Mouse (Mus musculus) MEL (cell line): ENCODE measurements around the gene Cul7. TPM values are rescaled to one million over a fixed set of nuclear protein-coding genes. Genes with fewer than 3 reads are reported as not detected.

ENCODE experiments used
- CHD1 ChIP-seq: IDR thresholded peaks from 2 replicates; pipeline ENCODE4 v1.6.1; 2012; ENCODE audit warnings: low read depth, mild to moderate bottlenecking, inconsistent platforms, low read length, improper control_type of control experiment
- CTCF ChIP-seq, 3 experiments: IDR thresholded peaks in 2 of 3; conservative IDR thresholded peaks in 1 of 3; 2 replicates each; pipeline ENCODE4 v1.5.1; 2011 to 2012; ENCODE audit warnings: low read length in 3 of 3, low read depth in 2 of 3, mild to moderate bottlenecking in 2 of 3, improper control_type of control experiment in 1 of 3, inconsistent platforms in 1 of 3, mixed read lengths in 1 of 3, moderate library complexity in 1 of 3; ENCODE audit not compliant: control insufficient read depth in 1 of 3, insufficient read depth in 1 of 3, poor library complexity in 1 of 3, severe bottlenecking in 1 of 3
- EP300 ChIP-seq, 2 experiments: IDR thresholded peaks; 2 replicates each; pipeline ENCODE4 v1.6.1; 2011; ENCODE audit warnings: improper control_type of control experiment in 2 of 2, low read length in 2 of 2, low read depth in 1 of 2, mild to moderate bottlenecking in 1 of 2
- ETS1 ChIP-seq: IDR thresholded peaks from 2 replicates; pipeline ENCODE4 v1.6.1; 2012; ENCODE audit warnings: low read depth, mild to moderate bottlenecking, inconsistent platforms, low read length, improper control_type of control experiment, moderate library complexity
- GATA1 ChIP-seq: IDR thresholded peaks from 2 replicates; pipeline ENCODE4 v1.6.1; 2011; ENCODE audit warnings: low read depth, low read length, improper control_type of control experiment
- HCFC1 ChIP-seq: IDR thresholded peaks from 2 replicates; pipeline ENCODE4 v1.6.1; 2012; ENCODE audit warnings: low read depth, mild to moderate bottlenecking, inconsistent platforms, low read length, improper control_type of control experiment, moderate library complexity
- KAT2A ChIP-seq: conservative IDR thresholded peaks from 2 replicates; pipeline ENCODE4 v1.6.1; 2012; ENCODE audit warnings: low read depth, low read length, improper control_type of control experiment, inconsistent platforms
- MAX ChIP-seq: IDR thresholded peaks from 2 replicates; pipeline ENCODE4 v1.6.1; 2011; ENCODE audit warnings: low read length, improper control_type of control experiment
- MEF2A ChIP-seq: IDR thresholded peaks from 2 replicates; pipeline ENCODE4 v1.6.1; 2014; ENCODE audit warnings: low read depth, mild to moderate bottlenecking, inconsistent platforms, low read length, improper control_type of control experiment; ENCODE audit not compliant: poor library complexity, insufficient replicate concordance, severe bottlenecking; ENCODE audit errors: extremely low read depth
- MXI1 ChIP-seq: IDR thresholded peaks from 2 replicates; pipeline ENCODE4 v1.6.1; 2011; ENCODE audit warnings: mild to moderate bottlenecking, low read depth, low read length, improper control_type of control experiment
- MYB ChIP-seq: IDR thresholded peaks from 2 replicates; pipeline ENCODE4 v1.6.1; 2011; ENCODE audit warnings: mild to moderate bottlenecking, low read depth, low read length, improper control_type of control experiment
- MYC ChIP-seq: IDR thresholded peaks from 2 replicates; pipeline ENCODE4 v1.6.1; 2011; ENCODE audit warnings: low read depth, mild to moderate bottlenecking, low read length, improper control_type of control experiment, moderate library complexity
- POLR2A ChIP-seq, 2 experiments: IDR thresholded peaks; 2 replicates each; pipeline ENCODE4 v1.6.1; 2011 to 2012; ENCODE audit warnings: low read length in 2 of 2, mild to moderate bottlenecking in 2 of 2, control low read depth in 1 of 2, improper control_type of control experiment in 1 of 2, low read depth in 1 of 2, moderate library complexity in 1 of 2; ENCODE audit not compliant: control insufficient read depth in 1 of 2, insufficient read depth in 1 of 2, poor library complexity in 1 of 2
- POLR2AphosphoS5 ChIP-seq: IDR thresholded peaks from 2 replicates; pipeline ENCODE4 v1.6.1; 2012; ENCODE audit warnings: low read depth, borderline replicate concordance, mild to moderate bottlenecking, inconsistent platforms, low read length, moderate library complexity, mixed read lengths
- RCOR1 ChIP-seq: IDR thresholded peaks from 2 replicates; pipeline ENCODE4 v1.6.1; 2012; ENCODE audit warnings: low read depth, mild to moderate bottlenecking, inconsistent platforms, low read length, improper control_type of control experiment
- SIN3A ChIP-seq: IDR thresholded peaks from 2 replicates; pipeline ENCODE4 v1.6.1; 2012; ENCODE audit warnings: low read length, improper control_type of control experiment, inconsistent platforms
- TAL1 ChIP-seq: IDR thresholded peaks from 2 replicates; pipeline ENCODE4 v1.6.1; 2012; ENCODE audit warnings: mild to moderate bottlenecking, inconsistent platforms, low read length, moderate library complexity, mixed read lengths
- TBP ChIP-seq: IDR thresholded peaks from 2 replicates; pipeline ENCODE4 v1.8.0; 2011; ENCODE audit warnings: low read depth, low read length, improper control_type of control experiment
- USF1 ChIP-seq: IDR thresholded peaks from 2 replicates; pipeline ENCODE4 v1.6.1; 2014; ENCODE audit warnings: low read depth, mild to moderate bottlenecking, inconsistent platforms, low read length, improper control_type of control experiment, moderate library complexity
- USF2 ChIP-seq, 2 experiments: IDR thresholded peaks; 2 replicates each; pipeline ENCODE4 v1.6.1; 2011 to 2012; ENCODE audit warnings: improper control_type of control experiment in 2 of 2, low read length in 2 of 2, borderline replicate concordance in 1 of 2, inconsistent platforms in 1 of 2, low read depth in 1 of 2, mild to moderate bottlenecking in 1 of 2; ENCODE audit not compliant: insufficient read depth in 1 of 2
- ZC3H11A ChIP-seq: IDR thresholded peaks from 2 replicates; pipeline ENCODE4 v1.6.1; 2012; ENCODE audit warnings: low read depth, mild to moderate bottlenecking, inconsistent platforms, low read length, improper control_type of control experiment
- ZKSCAN1 ChIP-seq: IDR thresholded peaks from 2 replicates; pipeline ENCODE4 v1.6.1; 2012; ENCODE audit warnings: low read depth, mild to moderate bottlenecking, inconsistent platforms, low read length, improper control_type of control experiment, moderate library complexity
- ZMIZ1 ChIP-seq: IDR thresholded peaks from 2 replicates; pipeline ENCODE4 v1.6.1; 2012; ENCODE audit warnings: low read depth, mild to moderate bottlenecking, inconsistent platforms, low read length, improper control_type of control experiment, moderate library complexity
- ZNF384 ChIP-seq: IDR thresholded peaks from 2 replicates; pipeline ENCODE4 v1.6.1; 2012; ENCODE audit warnings: low read depth, mild to moderate bottlenecking, inconsistent platforms, low read length, improper control_type of control experiment
- polyA plus RNA-seq, 2 experiments: library from polyadenylated mRNA; stranded (reverse) in 1 of 2; unstranded in 1 of 2; fragments of >175 nt in 1 of 2; fragments of >200 nt in 1 of 2; gene quantifications; 2 replicates each; pipeline versions ENCODE4 v1.2.1 to v1.2.4; 2012; ENCODE audit warnings: low replicate concordance in 2 of 2, low read depth in 1 of 2; ENCODE audit not compliant: insufficient read length in 2 of 2, insufficient read depth in 1 of 2, missing spikeins in 1 of 2
- total RNA-seq: library from RNA; depleted of rRNA; stranded (reverse); fragments of 300-350 nt; gene quantifications from 2 replicates; pipeline ENCODE4 v1.2.3, GENCODE M21; 2012

The Cul7 gene
- total and polyA plus RNA-seq, 3 experiments = 32.6 to 45.8 (median 35.8) TPM

- peak; percentile 64 for TF ChIP-seq TBP
- TF ChIP-seq KAT2A = peak; percentile 65; the same call in 1 of the 2 replicates
- no peak for TF ChIP-seq GATA1
- TF ChIP-seq MYC = 0 out of 2 replicates have a peak, but pooled peaks have one; percentile 15
- peak; percentile 32; the same call in 1 of the 2 replicates for TF ChIP-seq MAX
- peak; percentile 29; the same call in 1 of the 2 replicates for TF ChIP-seq RCOR1
- no peak for TF ChIP-seq TAL1
- TF ChIP-seq ZC3H11A = no peak
- TF ChIP-seq HCFC1 = peak; percentile 91
- TF ChIP-seq ZNF384 = no peak
- no peak for TF ChIP-seq CTCF (IDR thresholded peaks at IDR 0.05 in 2 of 3, conservative IDR thresholded peaks at IDR 0.05 in 1 of 3; ENCODE audit: control insufficient read depth in 1 of 3, insufficient read depth in 1 of 3, low read depth in 2 of 3, low read length in 3 of 3, poor library complexity in 1 of 3, severe bottlenecking in 1 of 3)
- no peak for TF ChIP-seq EP300 (IDR thresholded peaks at IDR 0.05; ENCODE audit: low read depth in 1 of 2, low read length in 2 of 2)
- TF ChIP-seq ZKSCAN1 = no peak
- peak in 1 of 2 experiments; percentile 87; a peak in 2 of 4 replicates for TF ChIP-seq POLR2A (IDR thresholded peaks at IDR 0.05; ENCODE audit: control insufficient read depth in 1 of 2, insufficient read depth in 1 of 2, low read depth in 1 of 2, low read length in 2 of 2, poor library complexity in 1 of 2)
- peak; percentile 86 for TF ChIP-seq SIN3A
- TF ChIP-seq USF1 = no peak
- peak; percentile 56; the same call in 1 of the 2 replicates for TF ChIP-seq ZMIZ1
- TF ChIP-seq MEF2A = no peak
- TF ChIP-seq USF2 (IDR thresholded peaks at IDR 0.05; ENCODE audit: borderline replicate concordance in 1 of 2, insufficient read depth in 1 of 2, low read depth in 1 of 2, low read length in 2 of 2) = no peak
- no peak for TF ChIP-seq ETS1
- peak; percentile 71 for TF ChIP-seq MXI1
- no peak for TF ChIP-seq MYB
- TF ChIP-seq POLR2AphosphoS5 = no peak
- no peak for TF ChIP-seq CHD1
Observed at GRCm38 (mm10) chr17:46710959-46711597, 60.9 kb downstream of the Cul7 start, which contains the start of gene Pex6 (continued).
